Mouse (Mus musculus) layer of hippocampus, postnatal 14 days (tissue): ENCODE measurements around the gene Vmn2r97. TPM values are rescaled to one million over a fixed set of nuclear protein-coding genes. Genes with fewer than 3 reads are reported as not detected.
"Not testable (repeated sequence)": the region's sequence is repeated elsewhere in the genome, so short reads cannot be mapped to it uniquely, and the experiment has no call there.

Experiments
- DNase-seq, 2 experiments: peaks; one replicate each; pipeline ENCODE4 v3.0.0; 2021 to 2022; ENCODE audit warnings: low spot score in 2 of 2, mixed read lengths in 1 of 2
- long read RNA-seq, 2 experiments: library from polyadenylated mRNA; stranded (forward); transcript quantifications; one replicate each; pipeline ENCODE4 v2.0.0; 2021
- total RNA-seq, 2 experiments: library from RNA; stranded (reverse); gene quantifications; 2 replicates each; pipeline ENCODE4 v1.2.3; 2021

The Vmn2r97 gene
- not detected for total RNA-seq
- long read RNA-seq, experiment 1: 0 reads
- long read RNA-seq, experiment 2: 0 reads

GRCm38 (mm10) chr17:18914000-18914399, at the start of gene Vmn2r97:
Gene Vmn2r97 (plus strand): TSS chr17:18914300.
- DNase-seq: not testable (repeated sequence)

- DNase-seq: not testable (repeated sequence)
These were observed 31.7 kb upstream of the Vmn2r97 start for GRCm38 (mm10) chr17:18882436-18882835.

- no peak for DNase-seq
These were observed 24.3 kb upstream of the Vmn2r97 start for GRCm38 (mm10) chr17:18889745-18890329.

- not testable (repeated sequence) for DNase-seq
These were observed 43.7 kb downstream of the Vmn2r97 start for GRCm38 (mm10) chr17:18957800-18958199.

GRCm38 (mm10) chr17:18968371-18969275, 54.5 kb downstream of the Vmn2r97 start:
- DNase-seq: no peak

Other genes with a start within 250 kb of the Vmn2r97 start
- not detected for gene Vmn2r98, start 139.2 kb downstream of the Vmn2r97 start, total RNA-seq